Mouse (Mus musculus): ENCODE data around the gene Olfr165.

DNA sequence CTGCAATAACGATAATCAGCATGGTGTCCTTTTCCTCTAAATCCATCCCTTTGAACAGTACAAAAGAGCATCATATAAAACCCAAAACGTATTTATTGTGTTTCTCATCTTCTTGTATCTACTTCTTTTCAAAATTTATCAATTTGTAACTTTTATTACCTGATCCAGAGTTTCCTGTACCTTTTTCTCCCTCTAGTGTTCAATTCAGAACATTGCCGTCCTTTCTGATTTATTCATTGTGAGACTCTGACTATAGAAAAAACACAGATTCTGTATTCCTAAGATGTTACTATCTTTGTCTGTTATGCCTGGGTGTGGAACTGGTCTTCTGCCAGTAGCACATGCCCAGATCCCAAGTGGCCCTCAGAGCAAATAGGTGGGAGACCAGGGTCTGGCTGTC is 35.0 kb downstream of the Olfr165 start:
- TF ChIP-seq POLR2A (IDR thresholded peaks at IDR 0.05; ENCODE audit: borderline replicate concordance, insufficient read depth, low read length) (no peak), CTCF (IDR thresholded peaks at IDR 0.05; ENCODE audit: borderline replicate concordance, insufficient read depth, low read depth, low read length) (no peak)

Measured in cerebellum, adult 2 months (tissue).